Mouse (Mus musculus): ENCODE results near the gene Cd5.

GRCm38 (mm10) chr19:10734554-10734953 lies 4.2 kb downstream of the Cd5 start:
- TF ChIP-seq POLR2A (IDR thresholded peaks at IDR 0.05; ENCODE audit: extremely low read depth, insufficient read depth, low read length) (no peak), CTCF (IDR thresholded peaks at IDR 0.05; ENCODE audit: low read depth, low read length) (no peak)
